Mouse (Mus musculus): ENCODE measurements around the gene Abcc3.

Abcc3 gene

DNA sequence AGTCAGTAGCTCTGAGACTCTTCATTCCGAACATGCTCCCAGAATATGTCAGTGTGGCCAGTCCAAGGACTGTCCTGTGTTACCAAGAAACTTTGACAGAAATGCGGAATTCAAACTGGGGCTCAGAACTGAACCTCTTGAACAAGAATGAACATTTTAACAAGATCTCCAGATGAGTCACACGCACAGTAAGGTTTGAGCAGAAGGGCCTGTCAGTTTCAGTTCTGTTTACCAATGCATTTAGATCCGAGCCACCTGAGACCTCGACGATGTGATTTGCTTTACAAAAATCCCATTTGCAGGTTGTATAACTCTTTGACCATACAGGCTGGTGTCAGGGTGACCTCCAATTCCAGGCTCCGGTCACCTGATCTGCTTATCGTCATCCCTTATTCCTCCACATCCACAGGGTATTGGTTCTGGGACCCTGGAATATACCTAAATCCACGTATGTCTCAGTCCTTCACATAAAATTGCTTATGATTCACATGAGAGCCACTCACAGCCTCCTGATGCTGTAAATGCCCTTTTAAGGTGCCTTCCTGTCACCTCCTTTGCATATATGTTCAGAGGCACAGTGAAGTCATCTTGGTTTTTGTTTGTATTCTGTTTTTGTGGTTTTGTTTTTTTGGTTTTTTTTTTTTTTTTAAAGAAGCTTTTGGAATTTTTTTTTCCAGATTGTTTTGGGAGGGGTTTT, 37.1 kb downstream of the Abcc3 start:
- DNase-seq (ENCODE audit: low read depth, low spot score), result no peak

GRCm38 (mm10) chr11:94351094-94351493, 41.7 kb downstream of the Abcc3 start:
- no peak for DNase-seq (ENCODE audit: low read depth, low spot score)

GRCm38 (mm10) chr11:94350337-94350736, 42.5 kb downstream of the Abcc3 start:
- DNase-seq (ENCODE audit: low read depth, low spot score), result no peak

DNA sequence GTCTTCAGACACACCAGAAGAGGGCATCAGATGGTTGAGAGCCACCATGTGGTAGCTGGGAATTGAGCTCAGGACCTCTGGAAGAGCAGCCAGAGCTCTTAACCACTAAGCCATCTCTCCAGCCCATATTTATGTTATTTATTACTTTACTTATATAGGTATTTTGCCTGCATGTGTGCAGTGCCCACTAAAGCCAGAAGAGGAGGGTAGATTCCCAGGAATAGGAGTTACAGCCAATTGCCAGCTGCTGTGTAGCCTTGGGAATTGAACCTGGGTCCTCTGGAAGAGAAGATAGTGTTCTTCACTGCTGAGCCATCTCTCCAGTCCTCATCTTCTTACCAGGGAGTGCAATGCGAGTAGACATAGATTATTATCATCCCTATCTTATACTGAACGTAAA, 43.0 kb downstream of the Abcc3 start:
- no peak for DNase-seq (ENCODE audit: low read depth, low spot score)

DNA sequence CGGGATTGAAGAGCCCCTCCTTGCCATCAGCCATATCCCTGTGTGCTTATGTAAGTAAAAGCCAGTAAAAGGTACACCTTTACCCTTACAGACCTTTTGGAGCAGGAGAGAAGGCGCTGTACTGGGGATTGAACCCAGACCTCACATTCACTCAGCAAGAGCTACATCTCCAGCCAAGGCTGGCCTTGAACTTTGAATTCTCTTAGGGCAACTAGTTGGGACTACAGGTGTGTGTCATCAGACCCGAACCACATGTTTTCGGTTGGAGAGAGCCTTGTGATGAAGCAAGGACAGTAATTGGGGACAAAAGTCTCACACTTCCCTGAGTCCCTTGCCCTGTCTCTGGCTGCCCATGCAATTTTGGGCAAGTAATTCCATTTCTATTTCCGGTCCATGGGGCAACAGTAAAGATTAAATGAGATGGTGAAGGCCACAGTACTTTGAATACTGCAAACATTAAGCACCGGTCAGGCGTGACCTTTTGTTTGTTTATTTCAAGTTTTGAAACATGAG, 45.7 kb downstream of the Abcc3 start:
- DNase-seq (ENCODE audit: low read depth, low spot score), result no peak

- peak; percentile 98 for DNase-seq (ENCODE audit: low read depth, low spot score)
Observed at GRCm38 (mm10) chr11:94346611-94347010, 46.2 kb downstream of the Abcc3 start.

DNA sequence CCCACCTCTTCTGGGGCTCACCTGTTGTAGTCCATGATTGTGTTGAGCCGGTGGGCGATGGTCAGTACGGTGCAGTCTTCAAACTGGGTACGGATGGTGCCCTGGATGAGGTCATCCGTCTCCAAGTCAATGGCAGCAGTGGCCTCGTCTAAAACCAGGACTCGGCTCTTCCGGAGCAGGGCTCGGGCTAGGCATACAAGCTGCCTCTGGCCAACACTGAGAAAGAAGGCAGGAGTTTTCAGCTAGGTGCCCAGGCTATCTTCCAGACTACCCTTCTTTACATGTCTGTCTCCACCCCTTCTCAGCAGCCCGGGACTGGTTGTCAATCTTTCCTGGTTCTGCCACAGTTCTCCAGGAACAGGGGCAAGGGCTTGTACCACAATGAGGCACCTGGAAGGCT, 46.9 kb downstream of the Abcc3 start:
- DNase-seq (ENCODE audit: low read depth, low spot score), result no peak

DNA sequence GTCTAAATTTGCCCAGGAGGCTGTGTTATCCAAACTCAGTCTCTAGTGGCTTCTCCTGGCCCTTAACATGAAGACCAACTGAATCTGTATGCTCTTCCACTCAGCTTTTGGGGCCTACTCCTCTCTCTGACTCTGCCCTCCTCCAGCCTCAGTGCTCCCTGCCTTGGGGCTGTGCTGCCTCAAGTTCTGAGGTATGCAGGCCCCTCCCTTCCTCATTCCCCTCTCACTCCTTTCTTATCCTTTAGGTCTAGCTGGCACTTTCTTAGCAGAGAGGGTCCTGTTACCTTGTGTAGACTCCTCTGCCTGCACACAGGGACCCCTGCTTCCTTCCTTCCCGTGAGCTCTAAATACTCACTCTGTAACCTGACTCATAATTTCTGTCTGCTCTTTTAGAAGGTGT, 48.3 kb downstream of the Abcc3 start:
- DNase-seq (ENCODE audit: low read depth, low spot score), result no peak

- DNase-seq (ENCODE audit: low read depth, low spot score), result no peak
Observed at GRCm38 (mm10) chr11:94343955-94344358, 48.8 kb downstream of the Abcc3 start.

DNA sequence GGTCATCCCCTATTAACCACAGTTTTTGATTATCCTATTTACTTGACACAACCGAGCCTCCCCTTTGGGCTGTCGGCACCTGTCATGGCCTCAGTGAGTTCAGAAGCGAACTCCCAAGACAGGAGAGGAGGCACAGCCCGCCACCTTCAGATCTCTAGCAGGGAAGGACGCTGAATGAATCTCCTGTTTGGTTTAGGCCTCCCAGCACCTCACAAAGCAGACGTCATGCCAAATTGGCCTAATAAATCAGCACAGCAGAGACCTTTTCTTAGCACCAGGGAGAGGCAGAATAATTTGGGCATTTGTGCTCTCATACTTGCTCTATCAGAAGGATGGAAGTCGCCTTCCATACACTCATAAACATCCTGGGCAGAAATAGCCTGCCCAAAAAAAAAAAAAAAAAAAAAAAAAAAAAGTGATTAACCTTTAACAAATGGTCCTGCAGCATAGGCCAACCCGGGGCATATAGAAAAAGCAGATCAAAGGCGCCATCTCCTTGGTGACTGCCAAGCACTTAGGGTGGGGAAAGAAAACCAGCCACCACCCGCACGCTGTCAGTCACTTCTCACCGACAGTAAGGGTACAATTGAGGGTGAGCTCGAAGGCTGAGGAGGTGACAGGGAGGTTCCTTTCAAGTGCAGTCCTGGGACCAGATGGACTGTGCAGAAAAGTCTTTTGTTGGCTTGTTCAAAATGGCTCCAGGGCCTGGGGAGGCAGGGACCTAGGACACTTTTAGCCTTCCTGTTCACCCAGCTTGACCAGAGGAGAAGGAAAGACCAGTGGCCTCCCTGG, 50.5 kb downstream of the Abcc3 start:
- no peak for DNase-seq (ENCODE audit: low read depth, low spot score)

DNA sequence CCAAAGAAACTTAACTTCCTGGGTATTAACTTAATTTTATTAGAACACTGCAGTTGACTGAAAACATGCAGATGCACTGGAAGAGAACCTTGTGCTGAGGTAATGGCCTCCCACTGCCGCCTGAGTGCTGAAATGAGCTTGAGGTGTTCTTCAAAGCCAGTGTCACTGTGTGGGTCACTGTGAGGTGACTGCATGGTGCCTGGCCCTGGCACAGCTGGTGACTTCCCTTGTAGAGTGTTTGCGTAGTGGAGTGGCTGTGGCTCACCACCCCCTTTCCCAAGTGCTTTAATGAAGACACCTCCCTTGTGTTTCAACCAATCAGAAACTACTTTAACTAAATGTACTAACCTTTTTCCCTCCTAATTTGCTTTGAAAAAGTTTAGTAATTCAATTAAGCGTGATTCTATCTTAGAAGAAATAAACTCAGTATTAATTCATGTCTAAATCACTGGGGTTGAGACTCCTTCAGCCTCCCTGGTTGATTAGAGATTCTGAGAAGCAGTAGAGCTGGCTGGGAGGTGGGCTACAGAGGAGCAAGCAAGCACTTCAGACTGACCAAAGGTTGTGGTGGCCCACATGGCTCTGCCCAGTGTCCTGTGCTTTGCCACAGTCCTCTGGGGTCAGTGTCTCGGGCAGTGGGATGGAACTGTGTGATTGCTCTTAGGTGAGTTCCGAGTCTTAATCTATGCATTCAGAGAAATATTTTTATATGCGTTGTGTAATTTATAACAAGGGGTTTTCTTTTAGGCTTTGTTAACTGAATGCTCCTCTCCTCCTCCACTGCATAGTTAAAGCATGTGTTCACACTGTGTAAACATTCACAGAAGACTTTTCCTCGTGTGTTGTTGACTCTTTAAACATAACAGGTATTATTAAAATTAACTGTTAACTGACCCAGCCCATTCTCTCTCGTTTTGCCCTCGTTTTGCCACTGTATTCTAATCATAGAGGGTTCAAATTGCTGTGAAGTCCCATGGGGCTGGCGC, 51.6 kb downstream of the Abcc3 start:
- DNase-seq (ENCODE audit: low read depth, low spot score), result no peak

DNA sequence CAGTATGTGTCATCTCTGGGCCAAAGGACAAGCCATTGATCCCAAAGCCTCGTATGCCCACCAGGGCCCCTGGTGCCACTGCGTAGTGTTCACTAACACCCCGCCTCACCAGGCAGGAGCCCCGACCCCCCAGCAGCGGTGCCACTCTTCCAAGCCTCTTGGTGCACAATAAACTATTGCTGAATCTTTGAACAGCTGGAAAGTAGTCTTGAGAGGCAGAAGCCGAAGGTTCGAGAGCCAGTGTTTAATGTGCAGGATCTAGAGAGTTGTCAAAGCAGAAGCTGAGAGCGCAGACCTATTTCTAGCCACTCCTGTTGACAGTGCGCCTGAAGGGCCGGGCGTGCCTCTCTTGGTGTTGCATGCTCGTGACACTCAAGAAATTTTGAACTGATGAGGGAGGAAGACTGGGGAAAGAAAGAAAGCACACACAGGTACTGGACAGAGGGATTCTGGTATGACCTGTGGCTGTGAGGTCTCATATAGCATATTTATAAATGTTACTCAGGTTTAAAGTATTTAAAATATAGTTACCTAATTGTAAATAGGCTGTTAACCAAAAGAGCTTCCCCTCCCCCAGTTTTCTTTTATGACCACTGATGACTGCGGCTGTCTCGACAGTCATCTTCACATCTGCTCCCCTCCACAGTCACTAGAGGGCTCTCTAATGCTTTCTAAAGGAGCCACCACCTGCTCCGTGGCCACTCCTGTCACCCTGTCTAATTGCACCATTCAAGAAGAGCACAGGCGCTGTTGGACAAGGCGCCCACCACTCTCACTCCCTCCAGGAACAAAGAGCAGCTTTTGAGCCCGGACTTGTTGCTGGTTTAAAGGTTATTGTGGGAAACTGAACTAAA, 52.8 kb downstream of the Abcc3 start:
- DNase-seq (ENCODE audit: low read depth, low spot score), result peak; percentile 75

- DNase-seq (ENCODE audit: low read depth, low spot score), result no peak
Observed at GRCm38 (mm10) chr11:94338347-94338746, 54.5 kb downstream of the Abcc3 start.

DNA sequence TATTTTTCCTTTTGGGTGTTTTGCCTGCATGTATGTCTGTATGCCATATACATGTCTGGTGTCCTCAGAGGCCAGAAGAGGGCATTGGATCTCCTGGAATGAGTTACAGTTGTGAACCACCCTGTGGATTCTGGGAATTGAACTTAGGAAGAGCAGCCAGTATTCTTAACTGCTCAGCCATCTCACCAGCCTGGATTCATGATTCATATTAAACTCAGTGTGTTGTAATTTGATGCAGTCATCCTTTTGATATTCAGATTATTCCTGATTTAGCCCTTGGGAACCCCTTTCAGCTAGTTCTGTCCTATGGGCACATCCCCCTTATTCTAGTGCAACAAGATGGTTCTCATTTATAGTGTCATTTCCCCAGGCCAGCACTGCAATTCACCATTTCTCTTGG, 56.2 kb downstream of the Abcc3 start:
- DNase-seq (ENCODE audit: low read depth, low spot score), result peak; percentile 65

DNA sequence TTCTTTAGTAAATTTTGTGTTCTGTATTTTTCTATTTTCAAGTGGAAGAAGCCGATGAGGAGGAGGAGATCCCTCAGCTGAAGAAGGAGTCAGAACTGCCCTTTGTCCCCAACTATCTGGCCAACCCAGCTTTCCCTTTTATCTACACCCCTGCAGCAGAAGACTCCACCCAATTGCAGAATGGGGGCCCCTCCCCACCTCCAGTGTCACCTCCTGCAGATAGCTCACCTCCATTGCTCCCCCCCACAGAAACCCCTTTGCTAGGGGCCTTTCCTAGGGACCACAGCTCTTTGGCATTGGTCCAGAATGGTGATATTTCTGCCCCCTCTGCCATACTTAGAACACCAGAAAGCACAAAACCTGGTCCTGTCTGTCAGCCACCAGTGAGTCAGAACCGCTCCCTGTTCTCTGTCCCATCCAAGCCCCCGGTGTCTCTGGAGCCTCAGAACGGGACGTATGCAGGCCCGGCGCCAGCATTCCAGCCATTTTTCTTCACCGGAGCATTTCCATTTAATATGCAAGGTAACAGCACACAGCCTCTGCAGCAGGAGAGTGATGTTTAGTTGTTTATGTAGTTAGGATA, 58.3 kb downstream of the Abcc3 start:
- DNase-seq (ENCODE audit: low read depth, low spot score), result peak; percentile 47

GRCm38 (mm10) chr11:94332726-94333125, 60.1 kb downstream of the Abcc3 start:
- no peak for DNase-seq (ENCODE audit: low read depth, low spot score)

DNA sequence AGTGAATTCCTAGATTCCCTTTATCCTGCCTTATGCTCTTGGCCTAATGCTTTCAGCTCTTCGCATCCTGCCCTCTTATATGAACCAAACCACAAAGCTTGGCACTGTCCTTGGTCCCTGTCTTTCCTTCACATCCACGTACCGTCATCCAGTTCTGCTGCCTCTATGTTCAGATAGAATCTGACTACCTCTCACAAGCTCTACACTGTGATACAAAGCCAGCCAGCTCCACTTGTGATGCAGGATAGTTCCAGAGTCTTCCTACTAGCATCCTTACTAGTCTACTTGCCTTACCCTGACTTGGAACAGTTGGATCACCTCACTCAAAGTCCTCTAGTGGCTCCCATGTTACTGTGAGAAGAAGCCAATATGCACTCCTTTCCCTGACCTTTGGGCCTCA, 62.6 kb downstream of the Abcc3 start:
- no peak for DNase-seq (ENCODE audit: low read depth, low spot score)

GRCm38 (mm10) chr11:94329270-94329891, 63.4 kb downstream of the Abcc3 start:
- DNase-seq (ENCODE audit: low read depth, low spot score), result peak; percentile 93

GRCm38 (mm10) chr11:94328644-94329025, 64.2 kb downstream of the Abcc3 start:
- peak; percentile 48 for DNase-seq (ENCODE audit: low read depth, low spot score)
